Mouse (Mus musculus) layer of hippocampus, adult 9-10 months (tissue): ENCODE data around the gene Aatf.

Experiments
- DNase-seq: peaks from one replicate; pipeline ENCODE4 v3.0.0; 2022; ENCODE audit warnings: low spot score

The Aatf gene

DNA sequence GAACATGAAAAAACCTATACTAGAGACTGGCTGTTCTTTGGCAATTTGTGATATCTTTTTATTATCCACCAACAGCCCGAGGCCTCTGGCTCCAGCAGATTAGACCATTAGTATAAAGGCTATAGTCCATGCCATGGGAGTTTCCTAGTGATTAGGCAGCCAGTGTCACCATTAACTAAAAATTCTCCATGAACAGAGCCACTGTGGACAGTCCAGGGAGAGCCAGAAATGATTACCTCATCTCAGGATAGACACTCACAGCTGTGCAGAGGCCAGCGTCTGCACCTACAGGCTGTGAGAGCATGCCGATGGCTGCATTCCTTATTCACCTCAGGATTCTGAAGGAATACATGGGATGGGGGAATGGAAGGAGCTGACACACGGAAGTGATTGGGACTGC is 140.2 kb downstream of the Aatf start:
- no peak for DNase-seq
